Mouse (Mus musculus): ENCODE results near the gene Cfap46. TPM values are rescaled to one million over a fixed set of nuclear protein-coding genes. Genes with fewer than 3 reads are reported as not detected.
A peak's percentile ranks its signal among the peaks of the same experiment; 100 is the strongest.

Gene Cfap46
- polyA plus RNA-seq (2012; ENCODE audit: insufficient read depth, low replicate concordance) = not detected in 2 replicates

- Histone ChIP-seq H3K36me3 (replicated peaks; ENCODE audit: low read length) (no peaks in the 10 kb centered on the region), H3K27me3 (replicated peaks) (peaks cover 53% of the 10 kb centered on the region), H3K9me3 (no peaks in the 10 kb centered on the region), H3K4me1 (peaks cover 23% of the 10 kb centered on the region), H3K4me3 (replicated peaks) (peak within 1 kb of the TSS; percentile 92)
- no peak for TF ChIP-seq FLI1 (IDR thresholded peaks at IDR 0.05; ENCODE audit: low read length)
- TF ChIP-seq GATA1 (IDR thresholded peaks at IDR 0.05; ENCODE audit: borderline replicate concordance, low read length) = no peak
Observed at GRCm38 (mm10) chr7:139683706-139684552, at the start of gene Cfap46. TSS of gene Cfap46 (minus strand) at chr7:139683817.

GRCm38 (mm10) chr7:139731276-139731696 lies 47.7 kb upstream of the Cfap46 start:
- Histone ChIP-seq H3K9me3 (peaks cover 6% of the 10 kb centered on the region; the same call in 1 of the 2 replicates), H3K4me3 (replicated peaks) (no peak overlapping the region), H3K4me1 (peaks cover 9% of the 10 kb centered on the region), H3K27me3 (replicated peaks) (peaks cover 28% of the 10 kb centered on the region), H3K36me3 (replicated peaks; ENCODE audit: low read length) (no peaks in the 10 kb centered on the region)
- no peak for TF ChIP-seq GATA1 (IDR thresholded peaks at IDR 0.05; ENCODE audit: borderline replicate concordance, low read length)
- no peak for TF ChIP-seq FLI1 (IDR thresholded peaks at IDR 0.05; ENCODE audit: low read length)

- peaks cover 37% of the 10 kb centered on the region for H3K27me3 ChIP-seq (replicated peaks)
- peaks cover 9% of the 10 kb centered on the region for H3K4me1 ChIP-seq
- no peak for TF ChIP-seq GATA1 (IDR thresholded peaks at IDR 0.05; ENCODE audit: borderline replicate concordance, low read length)
- no peak for TF ChIP-seq FLI1 (IDR thresholded peaks at IDR 0.05; ENCODE audit: low read length)
Observed at GRCm38 (mm10) chr7:139727072-139727471, 43.5 kb upstream of the Cfap46 start.

GRCm38 (mm10) chr7:139725641-139726040 lies 42.0 kb upstream of the Cfap46 start:
- no peaks in the 10 kb centered on the region for H3K36me3 ChIP-seq (replicated peaks; ENCODE audit: low read length)
- H3K9me3 ChIP-seq = peaks cover 6% of the 10 kb centered on the region; the same call in 1 of the 2 replicates
- H3K4me3 ChIP-seq (replicated peaks) = no peak overlapping the region
- peaks cover 35% of the 10 kb centered on the region for H3K27me3 ChIP-seq (replicated peaks)
- no peaks in the 10 kb centered on the region for H3K4me1 ChIP-seq
- TF ChIP-seq GATA1 (IDR thresholded peaks at IDR 0.05; ENCODE audit: borderline replicate concordance, low read length) (no peak), FLI1 (IDR thresholded peaks at IDR 0.05; ENCODE audit: low read length) (no peak)

More at GRCm38 (mm10) chr7:139727072-139727471, 43.5 kb upstream of the Cfap46 start:
- Histone ChIP-seq H3K9me3 (peaks cover 6% of the 10 kb centered on the region; the same call in 1 of the 2 replicates), H3K4me3 (replicated peaks) (no peak overlapping the region), H3K36me3 (replicated peaks; ENCODE audit: low read length) (no peaks in the 10 kb centered on the region)

GRCm38 (mm10) chr7:139723986-139724385 lies 40.4 kb upstream of the Cfap46 start:
- no peak for TF ChIP-seq GATA1 (IDR thresholded peaks at IDR 0.05; ENCODE audit: borderline replicate concordance, low read length)
- TF ChIP-seq FLI1 (IDR thresholded peaks at IDR 0.05; ENCODE audit: low read length) = no peak

GRCm38 (mm10) chr7:139721196-139721595 lies 37.6 kb upstream of the Cfap46 start:
- H3K9me3 ChIP-seq = peaks cover 3% of the 10 kb centered on the region; the same call in 1 of the 2 replicates
- TF ChIP-seq GATA1 (IDR thresholded peaks at IDR 0.05; ENCODE audit: borderline replicate concordance, low read length) = no peak
- TF ChIP-seq FLI1 (IDR thresholded peaks at IDR 0.05; ENCODE audit: low read length) = no peak
- no peaks in the 10 kb centered on the region for H3K4me1 ChIP-seq
- H3K36me3 ChIP-seq (replicated peaks; ENCODE audit: low read length) = no peaks in the 10 kb centered on the region
- H3K27me3 ChIP-seq (replicated peaks) = peaks cover 21% of the 10 kb centered on the region
- H3K4me3 ChIP-seq (replicated peaks) = no peak overlapping the region

More at GRCm38 (mm10) chr7:139723986-139724385, 40.4 kb upstream of the Cfap46 start:
- H3K36me3 ChIP-seq (replicated peaks; ENCODE audit: low read length) = no peaks in the 10 kb centered on the region
- no peaks in the 10 kb centered on the region for H3K4me1 ChIP-seq
- H3K4me3 ChIP-seq (replicated peaks) = no peak overlapping the region
- peaks cover 9% of the 10 kb centered on the region; the same call in 1 of the 2 replicates for H3K9me3 ChIP-seq
- peaks cover 30% of the 10 kb centered on the region for H3K27me3 ChIP-seq (replicated peaks)

- H3K4me1 ChIP-seq = no peaks in the 10 kb centered on the region
- TF ChIP-seq FLI1 (IDR thresholded peaks at IDR 0.05; ENCODE audit: low read length) (no peak), GATA1 (IDR thresholded peaks at IDR 0.05; ENCODE audit: borderline replicate concordance, low read length) (no peak)
- no peak overlapping the region for H3K4me3 ChIP-seq (replicated peaks)
- no peaks in the 10 kb centered on the region for H3K36me3 ChIP-seq (replicated peaks; ENCODE audit: low read length)
- H3K9me3 ChIP-seq = peaks cover 3% of the 10 kb centered on the region; the same call in 1 of the 2 replicates
- peaks cover 22% of the 10 kb centered on the region for H3K27me3 ChIP-seq (replicated peaks)
Observed at GRCm38 (mm10) chr7:139717781-139718180, 34.2 kb upstream of the Cfap46 start.

- TF ChIP-seq GATA1 (IDR thresholded peaks at IDR 0.05; ENCODE audit: borderline replicate concordance, low read length) (no peak), FLI1 (IDR thresholded peaks at IDR 0.05; ENCODE audit: low read length) (no peak)
- no peaks in the 10 kb centered on the region for H3K4me1 ChIP-seq
- H3K9me3 ChIP-seq = peaks cover 7% of the 10 kb centered on the region
- H3K4me3 ChIP-seq (replicated peaks) = no peak overlapping the region
- H3K27me3 ChIP-seq (replicated peaks) = peaks cover 25% of the 10 kb centered on the region
- no peaks in the 10 kb centered on the region for H3K36me3 ChIP-seq (replicated peaks; ENCODE audit: low read length)
Observed at GRCm38 (mm10) chr7:139711821-139712220, 28.2 kb upstream of the Cfap46 start.

- H3K4me3 ChIP-seq (replicated peaks) = no peak overlapping the region
- peaks cover 39% of the 10 kb centered on the region for H3K27me3 ChIP-seq (replicated peaks)
- no peak for TF ChIP-seq GATA1 (IDR thresholded peaks at IDR 0.05; ENCODE audit: borderline replicate concordance, low read length)
- no peak for TF ChIP-seq FLI1 (IDR thresholded peaks at IDR 0.05; ENCODE audit: low read length)
- peaks cover 7% of the 10 kb centered on the region for H3K9me3 ChIP-seq
- no peaks in the 10 kb centered on the region for H3K36me3 ChIP-seq (replicated peaks; ENCODE audit: low read length)
- H3K4me1 ChIP-seq = peaks cover 29% of the 10 kb centered on the region
Observed at GRCm38 (mm10) chr7:139706411-139707120, 22.9 kb upstream of the Cfap46 start.

Data from megakaryocyte, embryonic 14.5 days (primary cell).